Mouse (Mus musculus): ENCODE measurements around the gene Gm36210. TPM values are rescaled to one million over a fixed set of nuclear protein-coding genes. Genes with fewer than 3 reads are reported as not detected.
A peak's percentile ranks its signal among the peaks of the same experiment; 100 is the strongest.

Gene Gm36210
- polyA plus RNA-seq, 1 experiment from 2014 or later = not detected

GRCm38 (mm10) chr7:4934160-4934914, 28.0 kb upstream of the Gm36210 start:
- Histone ChIP-seq H3K9me3 (replicated peaks) (no peaks in the 10 kb centered on the region), H3K27me3 (no peaks in the 10 kb centered on the region), H3K36me3 (replicated peaks) (no peaks in the 10 kb centered on the region), H3K27ac (replicated peaks) (no peak overlapping the region), H3K4me1 (replicated peaks) (no peaks in the 10 kb centered on the region), H3K9ac (no peak overlapping the region), H3K4me3 (replicated peaks) (no peak overlapping the region), H3K4me2 (no peak overlapping the region)
- no peak for ATAC-seq (ENCODE audit: insufficient read depth)
- WGBS (ENCODE audit: insufficient replicate concordance) = 49% methylated on average over 4 of the region's 4 CpGs

GRCm38 (mm10) chr7:4933103-4933502, 26.8 kb upstream of the Gm36210 start:
- Histone ChIP-seq H3K4me3 (replicated peaks) (no peak overlapping the region), H3K36me3 (replicated peaks) (no peaks in the 10 kb centered on the region), H3K9me3 (replicated peaks) (no peaks in the 10 kb centered on the region), H3K9ac (no peak overlapping the region), H3K27me3 (no peaks in the 10 kb centered on the region), H3K27ac (replicated peaks) (no peak overlapping the region), H3K4me1 (replicated peaks) (no peaks in the 10 kb centered on the region), H3K4me2 (no peak overlapping the region)
- no peak for ATAC-seq (ENCODE audit: insufficient read depth)
- 65% methylated on average over 12 of the region's 12 CpGs for WGBS (ENCODE audit: insufficient replicate concordance)

GRCm38 (mm10) chr7:4928323-4928722, 22.0 kb upstream of the Gm36210 start:
- Histone ChIP-seq H3K36me3 (replicated peaks) (no peaks in the 10 kb centered on the region), H3K9ac (no peak overlapping the region), H3K4me3 (replicated peaks) (no peak overlapping the region), H3K9me3 (replicated peaks) (no peaks in the 10 kb centered on the region), H3K4me1 (replicated peaks) (peaks cover 7% of the 10 kb centered on the region; the same call in 1 of the 2 replicates), H3K4me2 (no peak overlapping the region), H3K27ac (replicated peaks) (no peak overlapping the region), H3K27me3 (peaks cover 41% of the 10 kb centered on the region)
- WGBS (ENCODE audit: insufficient replicate concordance) = 68% methylated on average over 17 of the region's 17 CpGs
- ATAC-seq (ENCODE audit: insufficient read depth) = no peak

GRCm38 (mm10) chr7:4927711-4928110, 21.4 kb upstream of the Gm36210 start:
- ATAC-seq (ENCODE audit: insufficient read depth) = no peak
- Histone ChIP-seq H3K36me3 (replicated peaks) (no peaks in the 10 kb centered on the region), H3K9ac (no peak overlapping the region), H3K9me3 (replicated peaks) (no peaks in the 10 kb centered on the region), H3K27ac (replicated peaks) (no peak overlapping the region), H3K4me2 (no peak overlapping the region), H3K4me3 (replicated peaks) (no peak overlapping the region), H3K27me3 (peaks cover 47% of the 10 kb centered on the region), H3K4me1 (replicated peaks) (peaks cover 13% of the 10 kb centered on the region)
- WGBS (ENCODE audit: insufficient replicate concordance) = 45% methylated on average over 8 of the region's 8 CpGs

- Histone ChIP-seq H3K27me3 (peaks cover 56% of the 10 kb centered on the region), H3K27ac (replicated peaks) (no peak overlapping the region), H3K4me3 (replicated peaks) (no peak overlapping the region), H3K4me2 (no peak overlapping the region), H3K9ac (no peak overlapping the region), H3K36me3 (replicated peaks) (no peaks in the 10 kb centered on the region), H3K9me3 (replicated peaks) (no peaks in the 10 kb centered on the region), H3K4me1 (replicated peaks) (peaks cover 17% of the 10 kb centered on the region)
- ATAC-seq (ENCODE audit: insufficient read depth) = no peak
- WGBS (ENCODE audit: insufficient replicate concordance) = 66% methylated on average over 16 of the region's 16 CpGs
Measured at GRCm38 (mm10) chr7:4926849-4927248, 20.5 kb upstream of the Gm36210 start.

- no peak for ATAC-seq (ENCODE audit: insufficient read depth)
- Histone ChIP-seq H3K27ac (replicated peaks) (no peak within 1 kb of the TSS), H3K9me3 (replicated peaks) (no peaks in the 10 kb centered on the region), H3K4me2 (no peak within 1 kb of the TSS), H3K4me3 (replicated peaks) (no peak within 1 kb of the TSS), H3K4me1 (replicated peaks) (peaks cover 28% of the 10 kb centered on the region), H3K36me3 (replicated peaks) (peaks cover 3% of the 10 kb centered on the region; the same call in 1 of the 2 replicates), H3K9ac (no peak within 1 kb of the TSS), H3K27me3 (peaks cover 61% of the 10 kb centered on the region)
- 20% methylated on average over 6 of the region's 6 CpGs for WGBS (ENCODE audit: insufficient replicate concordance)
Measured at GRCm38 (mm10) chr7:4925441-4926381, 19.4 kb upstream of the Gm36210 start, which contains the start of gene Ssc5d. Ssc5d (plus strand) TSS chr7:4925785.

GRCm38 (mm10) chr7:4924891-4925301, 18.6 kb upstream of the Gm36210 start:
- Histone ChIP-seq H3K36me3 (replicated peaks) (peaks cover 11% of the 10 kb centered on the region), H3K27ac (replicated peaks) (no peak overlapping the region), H3K9me3 (replicated peaks) (no peaks in the 10 kb centered on the region), H3K4me2 (no peak overlapping the region), H3K4me1 (replicated peaks) (peaks cover 29% of the 10 kb centered on the region), H3K9ac (no peak overlapping the region), H3K4me3 (replicated peaks) (no peak overlapping the region), H3K27me3 (peaks cover 61% of the 10 kb centered on the region)
- WGBS (ENCODE audit: insufficient replicate concordance) = 19% methylated on average over 3 of the region's 4 CpGs
- no peak for ATAC-seq (ENCODE audit: insufficient read depth)

- H3K36me3 ChIP-seq (replicated peaks) = peaks cover 15% of the 10 kb centered on the region
- no peak overlapping the region for H3K27ac ChIP-seq (replicated peaks)
- ATAC-seq (ENCODE audit: insufficient read depth) = no peak
- no peaks in the 10 kb centered on the region for H3K9me3 ChIP-seq (replicated peaks)
- no peak overlapping the region for H3K4me3 ChIP-seq (replicated peaks)
- WGBS (ENCODE audit: insufficient replicate concordance) = 0% methylated on average over 4 of the region's 4 CpGs
- peaks cover 29% of the 10 kb centered on the region for H3K4me1 ChIP-seq (replicated peaks)
- H3K9ac ChIP-seq = no peak overlapping the region
- 0 out of 2 replicates have a peak overlapping the region, but pooled peaks have one; percentile 29 for H3K4me2 ChIP-seq
- peaks cover 61% of the 10 kb centered on the region for H3K27me3 ChIP-seq
Measured at GRCm38 (mm10) chr7:4924483-4924882, 18.2 kb upstream of the Gm36210 start.

GRCm38 (mm10) chr7:4923586-4924364, 17.5 kb upstream of the Gm36210 start:
- Histone ChIP-seq H3K4me3 (replicated peaks) (no peak overlapping the region), H3K27me3 (peaks cover 61% of the 10 kb centered on the region), H3K4me1 (replicated peaks) (peaks cover 29% of the 10 kb centered on the region), H3K36me3 (replicated peaks) (peaks cover 22% of the 10 kb centered on the region), H3K9ac (no peak overlapping the region), H3K27ac (replicated peaks) (no peak overlapping the region), H3K9me3 (replicated peaks) (no peaks in the 10 kb centered on the region), H3K4me2 (peak overlapping the region; percentile 29; the same call in 1 of the 2 replicates)
- ATAC-seq (ENCODE audit: insufficient read depth) = no peak
- WGBS (ENCODE audit: insufficient replicate concordance) = 8% methylated on average over 37 of the region's 37 CpGs

- H3K27me3 ChIP-seq = peaks cover 61% of the 10 kb centered on the region
- peak overlapping the region; percentile 43 for H3K4me2 ChIP-seq
- H3K9ac ChIP-seq = no peak overlapping the region
- H3K9me3 ChIP-seq (replicated peaks) = no peaks in the 10 kb centered on the region
- no peak overlapping the region for H3K27ac ChIP-seq (replicated peaks)
- H3K4me3 ChIP-seq (replicated peaks) = no peak overlapping the region
- H3K4me1 ChIP-seq (replicated peaks) = peaks cover 29% of the 10 kb centered on the region
- 4% methylated on average over 14 of the region's 14 CpGs for WGBS (ENCODE audit: insufficient replicate concordance)
- ATAC-seq (ENCODE audit: insufficient read depth) = no peak
- H3K36me3 ChIP-seq (replicated peaks) = peaks cover 29% of the 10 kb centered on the region
Measured at GRCm38 (mm10) chr7:4922931-4923565, 16.7 kb upstream of the Gm36210 start.
